Mouse (Mus musculus) kidney, adult 2 months (tissue): ENCODE measurements at regions not wholly inside any gene's neighbourhood (a gene's known extent, or its start where the extent isn't known, plus 50 kb on each side); places are given as distances from the start of the nearest gene placed in this dataset.

Experiments used
- CTCF ChIP-seq: fragments of 200-500 bp; conservative IDR thresholded peaks from 2 replicates; pipeline ENCODE4 v1.5.1; 2011; ENCODE audit warnings: low read depth, mild to moderate bottlenecking, control low read depth, low read length, moderate library complexity, mixed read lengths; ENCODE audit not compliant: insufficient read depth, insufficient read length
- POLR2A ChIP-seq: fragments of 200-500 bp; IDR thresholded peaks from one replicate; pipeline ENCODE4 v1.6.1; 2011; ENCODE audit warnings: low read depth, low read length, control low read depth

DNA sequence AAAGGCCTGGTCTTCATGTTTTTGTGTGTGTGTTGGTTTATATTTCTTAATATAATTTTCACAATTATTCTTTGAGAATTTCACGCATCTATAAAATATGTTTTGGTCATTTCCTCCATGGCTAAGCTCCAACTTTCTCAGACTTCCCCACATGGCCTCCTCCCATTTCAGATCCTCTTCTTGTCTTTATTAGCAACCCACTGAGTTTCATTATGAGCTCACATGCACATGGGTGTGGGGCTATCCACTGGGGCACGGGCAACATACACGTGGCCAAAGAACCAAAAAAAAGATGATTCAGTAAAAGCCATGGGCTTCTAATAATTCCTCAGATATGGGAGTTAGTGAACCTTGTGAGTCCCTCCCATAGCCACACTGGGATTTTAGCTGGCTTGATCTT lies 50.1 kb upstream of the Mpp6 start:
- TF ChIP-seq CTCF: no peak
- no peak for TF ChIP-seq POLR2A
